Mouse (Mus musculus) NIH3T3 (cell line): ENCODE results near the gene Lzts2.

Experiments
- DNase-seq: peaks from one replicate; pipeline ENCODE4 v3.0.0-alpha.2; 2012; ENCODE audit warnings: low read depth

The Lzts2 gene

DNA sequence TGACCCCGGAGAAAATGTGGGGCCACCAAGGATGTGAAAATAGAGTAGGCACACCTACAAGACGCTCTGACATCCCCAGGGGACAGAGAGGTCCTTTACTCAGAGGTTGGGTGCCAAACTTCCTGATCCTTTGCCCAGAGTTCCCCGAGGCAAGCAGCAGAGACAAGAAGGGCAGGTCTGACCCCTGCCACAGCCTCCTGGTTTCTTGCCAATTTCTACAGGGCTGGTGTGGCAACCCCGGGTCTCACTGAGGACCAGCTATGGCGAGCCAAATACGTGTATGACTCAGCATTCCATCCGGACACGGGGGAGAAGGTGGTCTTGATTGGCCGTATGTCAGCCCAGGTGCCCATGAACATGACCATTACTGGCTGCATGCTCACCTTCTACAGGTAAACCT lies 35.3 kb downstream of the Lzts2 start:
- DNase-seq, result no peak

DNA sequence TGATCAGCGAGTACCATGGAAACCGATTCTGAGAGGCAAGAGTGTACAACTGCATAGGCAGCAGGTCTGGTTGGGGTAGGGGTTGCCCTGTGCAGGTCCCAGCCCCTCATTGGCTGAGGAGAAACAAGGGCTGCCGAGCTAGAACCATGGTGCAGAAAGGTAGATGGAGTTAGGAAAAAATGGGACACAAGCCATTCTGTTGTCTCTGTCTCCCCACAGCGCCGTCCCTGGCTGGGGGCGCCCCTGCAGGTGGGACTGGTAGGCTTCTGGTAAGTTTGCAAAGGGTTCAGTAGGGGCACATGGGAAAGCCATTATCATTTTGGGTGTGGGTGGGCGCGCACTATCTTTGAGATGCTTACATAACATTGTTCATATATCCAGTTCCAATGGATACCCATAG lies 39.2 kb downstream of the Lzts2 start:
- DNase-seq, result no peak

DNA sequence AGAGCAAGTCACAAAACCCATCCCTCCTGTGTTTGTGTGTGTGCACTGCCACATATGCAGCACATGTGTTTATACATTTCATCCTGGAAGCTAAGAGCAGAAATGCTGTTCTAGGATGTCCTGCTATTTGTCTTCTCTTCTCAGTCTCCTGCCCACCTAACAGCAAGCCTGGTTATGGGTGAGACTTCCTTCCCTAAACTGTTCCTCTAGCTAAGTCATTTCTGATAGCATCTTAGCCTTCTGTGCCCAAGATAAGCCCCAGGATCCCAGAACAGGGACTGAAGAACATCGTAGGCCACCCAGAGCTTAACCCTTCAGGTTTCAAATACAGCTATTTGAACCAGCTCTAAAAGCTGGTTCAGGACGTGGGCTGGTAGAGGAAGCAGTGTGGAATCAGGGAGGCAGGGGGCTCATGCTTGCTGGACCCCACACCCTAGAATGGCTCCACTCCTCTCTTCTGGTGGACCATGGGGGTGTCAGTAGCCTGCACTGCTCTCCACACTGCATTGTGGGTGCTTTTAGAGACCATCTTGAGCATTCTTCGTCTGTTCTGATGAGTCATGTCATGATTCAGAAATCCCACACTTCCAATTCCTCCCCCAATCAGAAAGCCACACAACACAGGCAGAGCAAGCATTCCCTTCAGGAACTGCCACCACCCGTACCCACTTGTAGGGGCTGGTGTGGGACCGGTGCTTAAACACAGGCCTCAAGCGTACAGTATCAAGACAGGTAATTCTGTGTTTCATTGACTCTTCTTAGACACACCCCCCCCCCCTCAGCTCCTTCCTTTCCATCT lies 40.9 kb downstream of the Lzts2 start:
- DNase-seq, result peak; percentile 86

DNA sequence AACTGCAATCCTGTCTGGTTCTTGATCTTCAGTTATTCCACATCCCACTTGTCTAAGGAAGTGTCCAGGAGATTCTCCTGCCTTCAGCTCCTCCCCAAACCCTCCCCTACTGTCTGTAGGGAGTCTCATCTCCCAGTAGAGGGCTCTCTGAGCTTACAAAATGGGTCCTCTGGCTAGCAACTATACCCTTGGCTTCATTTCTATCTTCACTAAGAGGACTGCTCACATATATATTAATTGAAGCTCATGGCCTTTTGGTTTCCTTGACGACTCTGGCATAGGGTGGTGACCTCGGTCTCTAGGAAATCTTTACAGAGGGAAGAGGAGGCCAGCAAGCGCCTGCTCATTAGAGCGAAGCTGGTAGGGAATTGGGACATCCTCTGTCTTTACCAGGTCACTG lies 42.1 kb downstream of the Lzts2 start:
- DNase-seq, result peak; percentile 87

DNA sequence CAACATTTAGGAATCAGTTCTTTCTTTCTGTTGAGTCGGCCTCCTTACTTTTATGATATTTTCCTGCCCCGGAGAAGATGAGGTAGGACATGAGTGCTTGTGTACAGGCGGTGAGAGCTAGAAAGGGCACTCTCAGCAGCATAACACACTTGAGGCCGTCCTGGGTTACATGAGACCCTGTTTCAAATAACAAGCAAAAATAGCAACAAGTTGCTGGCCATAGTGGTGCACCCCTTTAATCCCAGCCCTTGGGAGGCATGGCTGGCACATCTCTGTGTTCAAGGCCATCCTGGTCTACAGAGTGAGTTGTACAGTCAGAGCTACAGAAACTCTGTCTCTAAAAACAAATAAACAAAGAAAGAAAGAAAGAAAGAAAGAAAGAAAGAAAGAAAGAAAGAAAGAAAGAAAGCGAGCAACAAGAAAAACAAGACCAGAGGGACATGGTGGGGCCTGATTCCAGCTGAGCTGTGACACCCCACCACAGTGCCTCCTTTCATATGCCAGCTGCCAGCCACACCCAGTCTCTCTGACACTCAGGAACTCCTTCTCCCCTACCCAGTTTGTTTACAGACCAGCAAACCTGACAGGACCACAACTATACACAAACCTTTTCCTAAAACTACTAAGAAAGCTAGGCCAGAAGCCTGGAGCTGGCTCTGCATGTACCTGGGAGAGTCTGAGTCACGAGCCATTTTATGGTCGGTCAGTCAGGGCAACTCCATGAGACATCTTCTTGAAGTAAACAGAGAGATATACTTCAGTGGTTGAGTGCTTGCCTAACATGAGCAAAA lies 42.9 kb downstream of the Lzts2 start:
- DNase-seq, result peak; percentile 62

DNA sequence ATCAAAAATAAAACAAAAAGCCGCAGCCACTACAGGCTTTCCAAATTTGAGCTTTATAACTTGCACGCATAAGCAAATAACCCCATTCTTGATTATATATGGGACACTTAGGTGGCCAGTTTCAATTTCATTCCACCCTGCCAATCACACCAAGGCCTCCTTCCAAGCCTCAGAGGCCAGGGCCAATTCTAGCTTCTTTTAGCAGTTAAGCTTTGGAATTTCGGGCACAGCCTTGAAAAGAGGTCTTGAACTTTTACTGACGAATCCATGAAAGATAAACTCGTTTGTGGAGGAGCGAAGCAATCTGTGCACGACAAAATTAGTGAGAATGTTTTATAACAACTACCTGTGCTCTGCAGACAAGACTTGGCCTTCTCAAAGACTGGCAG lies 43.5 kb downstream of the Lzts2 start:
- no peak for DNase-seq

DNA sequence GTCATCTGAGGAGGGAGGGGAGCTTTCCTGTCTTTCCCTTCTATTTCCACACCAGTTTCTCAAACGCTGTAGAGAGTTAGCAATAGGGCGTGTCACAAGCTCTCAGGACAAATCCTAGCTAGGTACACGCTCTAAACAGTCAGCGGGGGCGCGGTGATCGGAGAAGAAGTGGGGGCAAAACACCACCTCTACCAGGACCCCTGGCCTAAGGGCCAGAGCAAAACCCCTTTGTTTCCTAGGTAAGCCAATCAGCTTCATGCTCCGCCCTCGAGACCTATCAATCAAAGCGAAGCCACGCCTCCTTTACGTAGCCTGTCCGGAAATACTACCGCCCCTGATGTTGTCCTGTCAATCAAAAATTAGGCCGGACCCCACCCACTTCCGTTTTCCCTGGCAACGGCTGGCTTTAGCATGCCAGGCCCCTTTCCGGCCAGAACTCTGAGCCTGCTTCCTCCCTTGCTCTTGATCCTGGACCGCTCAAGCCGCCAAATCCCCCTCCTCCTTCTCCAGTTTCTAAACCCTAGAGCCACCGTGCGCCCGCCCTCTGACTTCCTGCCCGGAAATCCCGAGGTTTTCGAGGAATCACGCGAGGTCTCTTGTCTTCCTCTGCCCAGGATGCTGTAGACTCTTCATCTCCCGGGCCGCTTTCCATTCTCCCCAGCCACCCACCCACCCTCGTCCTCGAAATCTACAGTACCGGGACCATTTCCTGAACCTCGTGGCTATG lies 44.1 kb downstream of the Lzts2 start:
- DNase-seq, result peak; percentile 99

DNA sequence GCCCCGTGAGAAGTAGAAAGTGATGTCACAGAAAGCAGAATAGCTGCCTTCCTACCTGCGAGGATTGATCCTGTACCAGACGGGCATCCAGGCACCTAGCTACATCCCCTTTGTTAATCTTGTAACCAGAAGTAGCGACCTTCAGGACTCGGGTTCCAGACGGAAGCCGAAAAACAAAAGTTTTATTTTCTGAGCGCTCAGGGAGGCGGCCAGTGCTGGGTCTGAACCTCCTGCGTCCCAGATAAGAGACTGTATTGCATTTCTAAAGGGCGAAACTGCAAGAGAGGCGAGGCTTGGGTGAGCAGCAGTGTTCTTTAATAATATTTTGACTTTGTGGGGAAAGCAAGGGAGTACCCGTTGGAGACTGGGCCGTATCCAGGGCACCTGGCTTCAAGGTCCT lies 44.6 kb downstream of the Lzts2 start:
- DNase-seq, result no peak

DNA sequence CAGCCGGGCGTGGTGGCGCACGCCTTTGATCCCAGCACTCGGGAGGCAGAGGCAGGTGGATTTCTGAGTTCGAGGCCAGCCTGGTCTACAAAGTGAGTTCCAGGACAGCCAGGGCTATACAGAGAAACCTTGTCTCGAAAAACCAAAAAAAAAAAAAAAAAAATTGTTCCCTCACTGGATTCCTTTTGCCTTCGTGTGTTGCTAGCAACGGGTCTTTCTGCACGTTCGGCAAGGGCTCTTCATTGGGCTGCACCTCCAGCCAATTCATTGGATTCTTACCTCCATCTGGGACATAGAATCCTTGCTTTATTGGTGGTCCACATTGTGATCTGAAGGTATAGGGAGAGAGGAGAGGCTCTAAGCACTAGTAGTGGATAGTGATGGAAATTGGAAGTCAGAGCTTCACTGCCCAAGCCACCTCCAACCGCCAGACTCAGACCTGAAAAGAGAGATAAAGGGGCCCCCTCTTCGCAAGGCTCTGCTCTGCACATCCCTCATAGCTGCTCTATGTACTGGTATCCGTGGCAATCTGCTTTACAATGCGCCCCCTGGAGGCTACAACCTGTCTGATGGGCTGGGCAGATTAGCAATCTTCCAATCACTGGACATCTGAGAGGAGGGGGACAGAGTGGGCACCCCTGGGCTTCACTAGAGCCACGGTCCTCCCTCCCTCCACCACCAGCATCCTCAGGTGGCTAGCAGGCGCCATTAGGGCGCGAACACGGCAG lies 49.5 kb downstream of the Lzts2 start:
- DNase-seq, result peak; percentile 67

DNA sequence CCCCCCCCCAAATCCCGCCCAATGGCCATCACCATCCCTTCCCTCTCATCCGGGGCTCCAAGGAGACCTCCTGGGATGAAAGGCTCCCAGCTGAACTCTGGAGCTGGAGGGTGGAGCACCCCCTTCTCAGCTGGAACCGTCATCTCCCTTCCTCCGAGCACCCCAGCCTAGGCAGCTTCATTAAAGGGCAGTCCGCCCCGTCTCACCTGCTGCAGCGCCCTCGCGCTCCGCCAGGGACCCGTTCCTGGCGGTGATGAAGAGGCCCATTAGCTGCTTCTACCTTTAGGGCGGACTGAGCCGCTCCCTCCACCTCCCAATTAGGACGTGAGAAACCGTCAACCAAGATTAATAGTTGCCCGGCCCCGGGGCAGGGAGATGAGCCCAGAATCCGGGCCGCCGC lies 51.0 kb downstream of the Lzts2 start:
- DNase-seq, result no peak

DNA sequence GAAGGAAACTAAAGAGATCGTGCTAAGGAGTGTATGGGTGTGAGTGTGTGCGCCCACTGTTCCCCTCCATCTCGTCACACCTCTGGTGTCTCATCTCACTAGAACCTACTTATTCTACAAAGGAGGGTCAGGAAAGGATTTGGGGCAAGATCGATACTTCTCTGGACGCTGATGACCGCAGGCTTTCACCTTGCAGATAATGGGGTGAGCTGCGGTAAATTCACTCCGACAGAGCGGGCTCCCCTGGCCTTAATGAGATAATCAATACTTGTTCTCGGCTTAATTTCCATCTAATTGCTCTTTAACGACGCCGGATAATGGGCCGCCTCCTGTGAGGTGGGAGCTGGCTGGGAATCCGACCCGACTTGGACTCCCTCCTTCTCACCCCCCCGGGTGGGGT lies 53.0 kb downstream of the Lzts2 start:
- DNase-seq, result no peak

DNA sequence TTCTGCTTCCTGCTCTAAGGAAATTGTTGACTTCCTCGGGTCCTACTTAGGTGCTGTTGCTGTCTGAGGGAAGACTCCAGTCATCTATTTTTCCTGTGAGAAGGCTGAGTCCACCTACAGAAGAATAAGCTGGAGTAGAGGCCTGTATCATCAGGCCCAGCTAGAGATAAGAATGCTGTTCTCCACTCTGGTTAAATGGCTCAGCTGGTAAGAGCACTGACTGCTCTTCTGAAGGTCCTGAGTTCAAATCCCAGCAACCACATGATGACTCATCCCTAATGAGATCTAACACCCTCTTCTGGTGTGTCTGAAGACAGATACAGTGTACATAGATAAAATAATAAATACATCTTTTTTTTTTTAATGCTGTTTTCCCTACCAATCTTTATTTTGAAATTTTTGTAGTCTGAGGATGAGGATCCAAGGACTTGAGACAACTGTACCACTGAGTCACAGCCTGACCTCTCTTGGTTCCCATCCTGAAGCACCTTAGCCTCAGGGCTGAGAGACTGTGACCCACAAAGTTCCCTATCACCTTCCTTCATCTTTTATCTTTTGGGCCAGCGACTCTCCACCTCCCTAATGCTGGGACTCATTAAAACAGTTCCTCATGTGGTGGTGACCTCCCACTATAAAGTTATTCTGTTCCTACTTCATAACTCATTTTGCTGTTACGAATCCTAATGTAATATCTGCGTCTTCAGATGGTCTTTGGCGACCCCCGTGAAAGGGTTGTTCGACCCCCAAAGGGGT lies 53.7 kb downstream of the Lzts2 start:
- no peak for DNase-seq

DNA sequence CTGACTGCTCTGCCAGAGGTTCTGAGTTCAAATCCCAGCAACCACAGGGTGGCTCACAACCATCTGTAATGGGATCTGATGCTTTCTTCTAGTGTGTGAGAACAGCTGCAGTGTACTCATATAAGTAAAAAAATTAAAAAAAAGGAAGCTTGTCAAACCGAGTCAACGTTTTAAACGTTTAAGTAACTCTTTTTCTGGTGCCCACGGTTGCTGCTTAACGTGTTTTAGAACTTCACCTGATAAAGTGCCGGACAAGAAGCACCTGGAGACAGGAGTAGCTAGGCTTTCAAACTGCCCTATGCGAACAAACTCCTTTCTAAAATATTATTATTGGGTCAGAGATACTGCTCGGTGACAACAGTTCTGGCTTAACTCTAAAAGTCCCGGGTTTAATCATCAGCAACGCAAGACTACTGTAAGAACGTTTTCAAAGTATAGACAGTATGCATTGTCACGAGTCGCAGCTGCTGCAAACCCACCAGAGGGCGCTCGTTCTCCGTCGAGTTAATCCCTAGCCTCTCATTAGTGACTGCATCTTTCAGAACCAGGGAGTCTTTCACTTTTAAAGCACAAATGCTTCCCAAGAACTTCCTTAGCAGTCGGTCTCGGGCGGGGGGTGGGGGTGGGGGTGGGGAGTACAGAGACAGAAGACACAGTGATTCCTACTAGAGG lies 59.8 kb downstream of the Lzts2 start:
- DNase-seq, result peak; percentile 96

DNA sequence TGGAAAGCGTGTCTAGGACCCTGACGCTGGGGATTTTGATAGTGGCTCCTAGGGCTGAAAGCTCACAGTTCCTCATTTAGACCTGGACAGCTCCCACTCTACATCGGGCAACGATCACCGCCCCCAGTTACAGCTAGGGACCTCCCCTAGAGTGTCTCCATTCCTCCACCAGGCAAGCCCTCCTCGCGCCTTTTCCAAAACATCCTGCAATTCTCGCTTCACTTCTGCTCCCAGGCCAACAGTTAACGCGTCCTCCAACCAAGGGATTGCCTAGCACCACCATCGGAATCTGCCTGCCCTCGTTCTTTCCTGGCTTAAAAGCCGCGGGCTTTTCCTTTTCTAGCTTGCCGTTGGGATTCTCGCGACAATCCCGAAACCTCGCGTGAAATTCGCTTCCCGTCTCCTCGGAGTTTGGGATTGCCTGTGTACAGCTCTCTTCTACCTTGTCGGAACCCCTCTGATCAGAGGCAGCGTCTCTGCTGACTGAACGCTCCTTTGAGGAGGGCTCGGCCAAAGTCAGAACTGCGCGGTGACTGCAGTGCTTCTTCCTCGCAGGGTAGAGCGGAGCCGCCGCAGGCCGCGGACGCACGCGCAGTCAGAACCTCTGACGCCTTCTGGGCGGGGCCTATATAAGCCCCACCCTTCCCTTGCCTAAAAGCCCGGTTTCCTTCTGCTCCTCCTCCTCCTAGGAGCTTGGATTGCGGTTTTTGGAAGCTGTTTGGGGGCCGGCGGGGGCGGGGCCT lies 60.5 kb downstream of the Lzts2 start, which contains the start of gene Kazald1:
TSS of gene Kazald1 (plus strand) at position 662 of the 743 bp plus-strand sequence.
- peak; percentile 99 for DNase-seq

DNA sequence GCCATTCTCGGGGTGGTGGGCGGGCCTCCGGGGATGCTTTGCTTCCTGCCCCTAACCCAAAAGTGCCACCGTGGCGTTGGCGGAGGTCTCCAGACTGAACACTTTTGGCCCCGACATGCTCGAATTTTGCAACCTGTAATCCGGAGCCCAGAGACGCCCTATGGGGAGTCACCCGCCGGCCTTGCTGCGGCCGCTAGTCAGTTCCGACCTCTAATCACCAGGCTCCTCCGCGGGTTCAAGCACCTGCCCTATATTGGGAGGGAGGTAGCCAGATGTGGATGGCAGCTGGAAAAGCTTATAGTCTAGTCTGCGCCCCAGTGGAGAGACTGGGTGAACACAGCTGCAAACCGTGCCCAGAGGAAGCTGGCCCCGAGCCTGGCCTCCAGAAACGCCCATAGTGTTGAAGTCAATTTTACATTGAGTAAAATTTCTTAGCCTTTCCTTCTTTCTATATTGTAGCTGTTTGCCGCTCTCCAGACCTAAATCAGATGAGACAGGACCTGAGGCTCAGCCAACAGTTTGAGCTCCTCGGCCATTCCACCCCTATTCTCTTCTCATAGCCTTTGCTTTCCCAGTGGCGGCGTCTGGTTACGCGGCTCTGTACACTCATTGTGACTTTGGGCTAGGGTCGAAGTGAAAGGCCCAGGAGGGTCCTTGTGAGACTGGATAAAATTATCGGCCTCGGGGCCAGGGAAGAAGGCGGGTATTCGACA lies 61.3 kb downstream of the Lzts2 start:
- DNase-seq, result peak; percentile 90

DNA sequence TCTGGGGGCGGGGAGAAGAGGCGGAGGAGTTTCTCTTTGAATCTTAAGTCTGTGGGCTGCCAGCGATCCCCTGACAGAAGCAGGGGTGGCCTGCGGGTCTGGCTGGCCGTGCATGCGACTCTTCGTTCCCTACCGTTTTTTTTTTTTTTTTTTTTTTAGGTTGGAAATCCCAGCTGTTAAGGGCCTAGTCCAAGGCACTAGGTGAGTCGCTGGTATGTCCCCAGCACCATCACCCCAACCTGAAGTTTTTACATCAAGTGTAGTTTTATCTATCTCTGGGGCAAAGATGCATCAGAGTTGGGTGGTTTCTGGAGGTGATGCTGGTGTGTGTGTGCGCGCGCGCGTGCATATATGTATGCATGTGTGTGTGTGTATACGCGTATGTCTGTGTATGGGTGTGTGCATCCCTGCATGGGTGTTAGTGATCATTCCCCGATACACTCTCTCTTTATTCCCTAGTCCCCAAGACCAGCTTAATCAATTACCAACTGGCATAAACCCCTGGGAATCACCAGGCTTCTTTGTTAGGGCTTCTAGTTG lies 61.9 kb downstream of the Lzts2 start:
- peak; percentile 24 for DNase-seq
